Mouse (Mus musculus) lung, postnatal 25 days (tissue): ENCODE results near the gene Tjp2.

Experiments
- DNase-seq: peaks from one replicate; pipeline ENCODE4 v3.0.0; 2022; ENCODE audit warnings: low spot score

Tjp2 gene

DNA sequence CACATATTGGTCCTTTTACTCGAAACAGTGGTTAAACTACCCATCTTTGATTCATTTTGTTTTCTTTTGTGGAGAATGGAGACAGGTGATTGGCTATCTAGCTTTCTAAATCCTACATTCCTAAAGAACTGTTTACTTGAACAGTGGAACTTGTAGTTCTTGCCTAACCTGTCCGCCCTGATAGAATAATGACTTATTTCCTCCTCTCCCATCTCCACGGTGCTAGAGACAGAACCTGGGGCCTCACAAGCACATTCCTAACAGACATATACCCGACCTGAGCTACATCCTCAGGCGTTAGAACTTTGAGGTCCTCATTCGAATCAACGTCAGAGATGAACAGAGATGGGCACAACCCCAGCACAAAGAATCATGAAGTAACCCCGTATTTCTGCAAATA, 44.4 kb downstream of the Tjp2 start:
- DNase-seq = no peak

DNA sequence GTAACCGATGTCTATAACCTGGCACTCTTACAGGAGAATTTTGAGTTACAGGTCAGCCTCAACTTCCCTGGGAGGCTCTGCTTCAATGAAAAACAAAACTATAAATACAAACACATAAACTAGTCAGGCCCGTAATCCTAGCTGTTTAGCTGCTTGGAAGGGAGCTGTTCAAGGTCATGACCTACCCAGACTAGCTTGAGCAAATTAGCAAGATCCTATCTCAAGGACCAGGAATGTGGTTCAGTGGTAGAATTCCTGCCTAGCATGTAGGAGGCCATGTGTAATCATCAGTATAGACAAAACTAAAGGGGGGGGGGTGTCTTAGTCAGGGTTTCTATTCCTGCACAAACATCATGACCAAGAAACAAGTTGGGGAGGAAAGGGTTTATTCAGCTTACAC, 46.7 kb downstream of the Tjp2 start:
- no peak for DNase-seq

DNA sequence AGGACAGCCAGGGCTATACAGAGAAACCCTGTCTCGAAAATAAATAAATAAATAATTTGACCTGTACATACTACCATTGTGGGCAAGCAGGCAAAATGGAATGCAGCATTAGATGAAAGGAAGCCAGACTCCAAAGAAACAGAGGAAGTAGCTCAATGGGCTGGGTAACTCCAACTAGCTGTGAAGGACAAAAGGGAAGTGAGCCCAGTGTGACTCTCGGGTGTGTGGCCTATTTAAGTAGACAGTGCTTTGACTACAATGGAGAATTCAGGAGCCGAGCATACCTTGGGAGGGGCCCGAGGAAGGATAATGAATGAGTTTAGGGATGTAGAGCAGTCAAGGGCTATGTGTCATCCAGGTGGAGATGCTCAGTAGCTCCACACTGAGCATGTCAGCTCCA, 48.1 kb downstream of the Tjp2 start:
- DNase-seq = no peak

DNA sequence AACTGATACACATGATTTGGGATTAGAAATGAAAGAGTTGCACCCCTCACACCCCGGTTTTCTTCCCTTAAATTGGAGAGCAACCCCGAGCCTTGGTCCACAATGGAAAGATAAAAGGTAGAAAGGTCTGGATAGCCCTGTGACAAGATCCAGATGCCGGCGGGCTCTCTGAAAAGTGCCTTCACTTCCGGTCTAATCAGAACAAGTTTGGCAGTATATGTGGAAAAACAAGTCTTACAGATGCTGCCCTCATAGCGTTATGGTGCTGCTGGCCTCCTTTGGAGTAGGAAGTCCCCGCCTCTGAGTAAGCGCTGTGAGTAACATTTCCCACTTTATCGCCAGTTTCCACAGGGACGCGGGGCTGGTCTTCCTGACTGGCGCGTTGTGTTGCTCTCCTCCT, 49.9 kb downstream of the Tjp2 start:
- peak; percentile 52 for DNase-seq

DNA sequence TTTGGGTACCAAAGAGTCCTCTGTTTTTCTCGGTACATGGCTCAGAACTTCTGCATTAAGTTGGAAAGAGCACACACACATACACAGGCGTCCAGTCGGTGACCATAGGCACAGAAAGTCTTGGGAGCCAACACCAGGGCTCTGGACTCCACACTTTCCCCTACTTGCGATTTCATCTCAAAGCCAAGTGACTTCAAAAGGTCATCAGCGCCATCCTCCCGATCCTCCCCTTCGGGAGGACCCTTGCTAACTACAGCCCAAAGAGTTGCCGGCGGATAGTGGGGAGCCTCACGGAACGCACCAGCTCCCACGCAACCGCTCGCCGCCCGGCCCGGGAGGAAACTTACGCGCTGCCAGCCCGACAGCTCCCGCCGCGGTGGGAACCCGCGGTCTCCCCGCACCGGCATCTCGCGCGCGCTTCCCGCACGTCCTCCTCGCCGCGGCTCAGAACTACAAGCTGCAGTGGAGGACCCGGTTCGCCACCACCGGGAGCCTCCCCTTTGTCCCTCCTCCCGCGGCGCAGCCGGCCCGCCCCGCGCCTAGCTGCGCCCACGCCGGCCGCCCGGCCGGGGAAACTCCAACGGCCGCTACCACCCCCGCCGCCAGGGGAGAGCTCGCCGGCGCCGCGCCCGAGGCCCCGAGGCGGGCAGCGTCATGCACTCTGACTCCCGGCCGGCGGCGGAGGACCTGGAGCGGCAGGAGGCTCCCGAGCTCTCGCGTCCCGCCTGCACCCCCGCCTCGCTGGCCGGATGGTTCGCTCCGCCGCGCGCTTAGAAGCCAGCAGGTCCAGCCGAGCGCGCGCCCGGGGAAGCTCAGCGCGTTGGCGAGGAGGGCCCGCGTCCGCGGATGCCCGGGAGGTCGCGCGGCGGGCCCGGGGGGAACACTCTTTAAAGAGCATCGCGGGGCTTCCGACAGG, 51.0 kb downstream of the Tjp2 start:
- DNase-seq = peak; percentile 95

DNA sequence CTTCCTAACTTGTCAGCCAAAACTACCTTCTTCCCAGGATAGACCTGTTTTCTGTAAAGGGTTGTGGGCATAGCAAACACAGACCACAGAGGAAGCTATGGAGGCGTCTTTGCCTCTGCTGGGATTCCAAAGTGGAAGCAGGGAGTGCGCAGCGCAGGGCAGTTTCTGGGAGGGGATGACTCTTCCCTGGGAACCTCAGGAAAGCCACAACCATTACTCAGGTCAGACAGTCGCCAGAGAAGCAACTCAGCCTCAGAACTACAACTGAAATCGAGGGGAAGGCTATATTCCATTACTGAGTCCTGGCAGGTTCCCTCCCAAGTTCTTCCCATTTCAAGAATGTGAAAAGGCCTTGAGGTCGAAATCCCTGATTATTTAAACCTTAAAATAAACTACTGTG, 51.8 kb downstream of the Tjp2 start:
- no peak for DNase-seq

DNA sequence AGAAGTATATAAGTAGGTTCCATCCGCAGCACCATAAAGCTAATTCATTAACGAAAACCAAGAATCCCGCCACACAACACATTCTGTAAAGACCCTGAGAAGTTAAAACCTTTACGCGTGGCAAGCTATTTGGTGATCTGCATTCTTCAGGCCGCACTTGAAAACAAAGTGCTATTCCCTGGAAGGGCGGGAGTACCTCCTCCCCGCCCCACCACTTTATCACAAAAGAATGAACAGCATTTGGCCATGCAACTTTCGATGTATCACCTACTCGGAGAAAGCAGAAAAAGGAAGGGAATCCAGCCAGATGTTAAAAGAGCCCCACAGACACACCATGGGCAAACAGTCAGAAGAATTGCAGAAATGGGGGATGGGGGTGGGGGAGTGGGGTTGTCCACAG, 56.3 kb downstream of the Tjp2 start:
- DNase-seq = no peak

DNA sequence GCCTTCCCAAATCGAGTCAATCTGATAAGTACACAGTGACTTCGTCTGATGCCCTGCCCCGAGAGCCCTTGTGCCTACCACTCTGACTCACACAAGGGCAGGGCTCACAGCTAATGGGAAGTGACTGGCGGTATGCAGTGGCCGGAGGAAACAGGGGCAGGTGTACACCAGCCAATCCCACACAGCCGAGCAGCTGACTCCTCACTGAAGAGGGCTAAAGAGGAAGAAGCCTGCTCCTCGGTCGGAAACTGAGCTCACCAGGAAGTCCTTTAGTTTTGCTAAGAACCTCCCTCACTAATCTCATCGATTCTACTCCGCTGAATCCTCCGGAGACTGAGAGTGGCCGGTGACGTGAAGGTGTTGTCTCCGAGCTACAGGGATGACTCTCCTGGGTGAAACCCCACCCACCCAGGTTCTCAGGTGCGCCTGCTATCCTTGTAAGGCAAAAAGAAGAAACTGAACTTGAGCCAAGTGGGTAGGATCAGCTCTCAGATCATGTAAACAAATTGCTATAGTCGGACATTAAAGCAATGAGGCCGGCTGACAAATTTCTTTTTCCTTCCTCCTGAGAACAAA, 58.2 kb downstream of the Tjp2 start:
- DNase-seq = peak; percentile 92

DNA sequence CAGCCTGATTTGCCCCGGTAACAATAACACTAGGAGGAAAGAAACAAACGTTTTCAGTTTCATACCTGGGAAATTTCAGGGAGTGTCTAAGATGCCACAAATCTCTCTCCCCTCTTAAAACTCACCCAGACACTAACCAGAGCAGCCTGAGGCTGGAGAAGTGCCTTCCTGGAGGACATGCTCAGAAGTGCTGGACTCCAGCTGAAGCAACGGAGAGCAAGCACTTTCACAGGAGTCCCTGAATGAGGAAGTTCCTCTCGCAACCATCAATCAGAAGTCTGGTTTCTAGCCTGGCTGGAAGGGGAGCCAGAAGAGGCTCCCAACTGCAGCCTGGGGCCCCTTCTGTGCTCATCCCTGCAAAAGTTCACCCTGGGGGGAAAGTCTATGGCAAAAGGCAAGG, 60.9 kb downstream of the Tjp2 start:
- DNase-seq = no peak

DNA sequence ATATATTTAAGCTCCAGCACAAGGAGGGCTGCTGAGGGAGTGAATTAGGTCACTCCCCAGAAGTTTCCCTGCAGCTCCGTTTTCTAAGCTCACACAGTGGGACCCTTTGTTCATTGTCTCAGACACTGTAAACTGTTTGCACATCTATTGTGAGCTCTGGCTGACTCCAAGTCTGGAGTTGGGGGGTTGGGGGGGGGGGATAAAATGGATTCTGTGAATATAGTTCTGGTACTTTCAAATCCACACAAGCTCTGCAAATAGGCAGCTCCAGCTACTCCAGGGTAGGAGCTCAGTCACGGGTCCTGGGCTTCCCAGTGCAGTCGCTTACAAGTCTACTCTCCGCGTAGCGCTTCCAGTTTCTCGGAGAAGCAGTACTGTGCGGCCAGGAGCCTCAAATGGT, 64.4 kb downstream of the Tjp2 start:
- no peak for DNase-seq

DNA sequence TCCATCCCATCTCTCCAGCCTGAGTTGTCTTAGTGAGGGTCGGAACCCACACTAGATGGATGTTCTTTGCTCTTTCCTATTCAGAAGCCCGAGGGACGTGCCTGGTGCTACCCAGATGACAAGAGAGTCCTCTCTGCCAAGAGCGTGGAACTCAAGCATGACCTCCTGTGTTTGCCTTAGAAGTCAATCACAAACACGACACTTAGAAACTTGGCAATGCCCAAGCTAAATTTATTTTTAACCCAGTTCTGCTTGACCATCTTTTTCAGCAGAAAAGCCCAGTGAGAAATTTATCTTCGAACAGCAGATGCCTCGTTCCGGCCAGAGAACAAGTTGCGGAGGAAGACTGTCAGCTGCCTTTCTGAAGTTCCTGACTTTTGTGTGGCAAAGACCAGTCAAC, 65.1 kb downstream of the Tjp2 start:
- DNase-seq = peak; percentile 66

DNA sequence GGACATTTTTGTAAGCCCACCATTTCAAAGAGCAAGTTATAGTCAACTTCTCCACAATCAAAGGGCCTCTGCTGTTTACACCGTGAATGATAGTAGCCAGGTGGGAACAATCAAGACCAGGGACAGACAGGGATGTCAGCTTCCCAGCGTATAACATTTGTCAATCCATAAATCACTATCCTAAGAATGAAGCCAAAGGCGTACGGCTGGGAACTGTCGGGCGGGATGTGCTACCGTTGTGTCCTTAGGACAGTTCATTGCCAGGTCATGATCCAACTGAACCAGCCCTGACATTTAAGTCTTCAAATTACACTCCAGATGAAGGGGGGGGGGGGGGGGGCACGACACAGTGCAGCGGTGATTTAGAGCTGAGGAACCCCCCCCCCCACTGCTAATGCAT, 65.5 kb downstream of the Tjp2 start:
- no peak for DNase-seq

DNA sequence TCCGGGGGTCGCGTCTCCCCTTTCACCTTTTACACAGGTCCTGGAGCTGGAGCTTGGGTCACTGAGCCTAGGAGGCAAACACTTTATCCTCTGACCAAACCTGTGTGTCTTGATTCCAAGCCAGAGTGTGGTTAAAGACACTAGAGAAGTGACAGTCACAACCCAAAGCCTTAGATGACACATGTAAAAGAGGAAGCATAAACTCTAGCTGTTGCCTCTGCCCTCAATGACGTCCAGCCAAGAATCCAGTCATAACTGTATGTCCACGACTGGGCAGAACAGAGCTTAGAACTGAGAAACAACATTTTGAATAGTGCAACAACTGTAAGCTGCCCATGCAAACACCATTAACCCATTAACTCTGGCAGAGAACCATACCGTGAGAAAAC, 68.8 kb downstream of the Tjp2 start:
- no peak for DNase-seq

DNA sequence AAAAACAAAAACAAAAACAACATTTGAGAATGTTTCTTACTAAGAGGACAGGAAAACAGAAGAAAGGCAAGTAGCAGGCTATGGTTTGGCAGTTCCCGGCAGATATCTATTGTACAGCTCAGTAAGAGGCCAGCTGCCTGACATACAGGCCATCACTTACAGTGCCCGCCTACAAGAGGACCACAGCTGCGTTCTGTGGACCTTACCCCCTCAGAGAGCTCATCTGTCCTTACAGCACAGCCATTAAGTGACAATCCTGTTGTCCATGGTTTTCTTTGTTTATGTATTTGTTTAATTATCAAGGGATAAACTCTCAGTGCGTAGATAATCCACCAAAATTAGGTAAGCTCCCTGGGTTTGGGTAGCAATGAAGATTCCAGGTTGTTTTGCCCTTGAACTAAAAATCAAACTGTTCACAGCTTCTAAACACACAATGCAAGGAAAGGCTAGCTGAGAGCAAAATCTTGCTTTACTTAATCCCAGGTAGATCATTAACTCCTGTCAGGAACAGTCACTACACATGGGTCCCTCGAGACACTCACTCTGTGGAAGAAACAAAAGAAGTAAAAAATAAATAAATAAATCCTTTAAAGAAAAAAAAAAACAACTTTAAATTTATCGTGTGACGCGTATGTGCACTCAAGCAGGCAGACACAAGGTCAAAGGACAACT, 69.3 kb downstream of the Tjp2 start:
- no peak for DNase-seq

DNA sequence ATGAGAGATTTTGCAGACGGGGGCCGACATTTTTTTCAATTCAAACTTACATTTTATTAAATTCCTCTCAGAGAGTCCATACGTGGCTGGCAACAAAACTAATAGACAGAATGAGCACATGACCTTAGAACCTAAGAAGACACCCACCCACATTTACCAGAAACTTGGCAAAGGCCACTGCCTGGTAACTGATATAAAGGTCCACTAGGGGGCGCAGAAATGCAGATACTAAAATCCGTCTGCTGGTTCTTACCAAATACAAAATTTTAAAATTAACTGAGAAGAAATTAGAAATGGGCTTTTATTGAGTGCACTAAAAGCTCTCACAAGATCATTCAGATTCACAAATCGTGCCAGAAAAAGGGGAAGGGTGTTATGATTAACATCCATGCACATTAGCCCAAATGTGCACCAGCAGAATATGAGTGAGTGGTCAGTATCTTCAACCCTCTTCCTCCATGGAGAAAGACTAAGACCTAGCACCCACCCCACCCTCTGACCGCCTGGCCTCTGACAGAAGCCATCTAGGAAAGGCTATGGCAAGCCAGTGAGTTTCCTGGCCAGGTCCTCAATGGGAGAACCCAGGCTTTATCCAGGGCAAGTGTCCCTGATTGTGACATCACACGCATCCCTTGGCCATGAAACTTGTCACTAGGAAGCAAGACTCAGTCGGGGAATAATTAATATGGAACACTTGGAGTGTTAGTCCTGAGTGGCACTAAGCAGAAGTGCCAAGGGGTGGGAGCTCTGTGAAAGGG, 71.4 kb downstream of the Tjp2 start:
- DNase-seq = no peak

DNA sequence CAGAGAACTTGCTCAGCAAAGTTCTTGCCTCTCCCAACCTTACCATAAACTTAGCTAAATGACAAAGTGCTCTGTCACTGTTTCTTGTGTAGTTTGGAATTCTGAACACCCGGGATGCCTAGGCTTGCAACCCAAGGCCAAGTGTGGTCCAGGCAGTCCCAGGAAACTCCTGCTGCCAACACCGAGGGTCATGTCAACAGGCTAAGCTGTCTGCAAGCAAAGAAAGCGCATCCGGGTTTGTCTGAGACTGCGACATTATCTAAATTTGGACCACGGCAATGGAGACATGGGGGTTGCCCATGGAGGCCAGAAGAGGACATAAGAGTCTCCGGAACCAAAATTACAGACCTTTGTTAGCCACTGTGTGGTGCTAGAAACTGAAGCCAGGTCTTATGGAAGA, 80.8 kb downstream of the Tjp2 start:
- DNase-seq = no peak

DNA sequence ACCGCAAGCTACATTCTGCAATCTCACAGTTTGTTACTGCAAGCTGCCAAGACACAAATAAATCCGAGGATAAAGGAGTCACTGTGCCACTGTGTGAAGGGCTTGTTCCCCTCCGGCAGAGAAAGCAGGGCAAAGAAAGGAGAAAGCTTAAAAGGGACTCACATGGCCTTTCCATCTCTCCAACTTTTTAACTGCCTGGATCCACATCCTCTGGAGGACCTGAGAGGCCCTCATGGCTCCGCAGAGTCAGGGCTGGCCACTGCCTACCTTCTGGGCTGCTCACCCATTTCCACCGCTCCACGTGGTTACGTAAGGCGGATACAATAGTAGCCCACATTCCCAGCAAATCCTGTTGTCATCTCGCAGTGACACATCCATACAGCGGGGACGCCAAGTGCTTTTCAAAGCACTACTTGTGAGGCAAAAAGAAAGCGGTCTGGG, 82.2 kb downstream of the Tjp2 start:
- no peak for DNase-seq

DNA sequence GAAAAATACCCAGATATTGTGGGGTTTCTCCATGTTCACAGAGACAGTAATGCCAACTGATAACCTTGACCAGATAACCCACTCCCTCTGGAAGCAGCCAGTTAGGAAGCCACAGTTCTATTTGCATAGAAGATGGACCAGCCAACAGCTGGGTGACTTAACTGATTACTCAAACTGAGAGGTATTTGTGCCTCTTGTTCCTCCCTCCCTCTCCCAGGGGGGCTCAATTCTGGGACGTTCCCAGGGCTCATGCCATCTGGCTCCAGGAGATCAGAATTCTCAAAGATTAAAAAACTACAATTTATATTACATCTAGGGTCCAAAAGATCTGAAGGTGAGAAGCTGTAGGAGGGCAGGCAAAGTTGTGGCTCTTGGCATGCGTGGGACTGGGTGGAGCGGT, 84.5 kb downstream of the Tjp2 start:
- no peak for DNase-seq

DNA sequence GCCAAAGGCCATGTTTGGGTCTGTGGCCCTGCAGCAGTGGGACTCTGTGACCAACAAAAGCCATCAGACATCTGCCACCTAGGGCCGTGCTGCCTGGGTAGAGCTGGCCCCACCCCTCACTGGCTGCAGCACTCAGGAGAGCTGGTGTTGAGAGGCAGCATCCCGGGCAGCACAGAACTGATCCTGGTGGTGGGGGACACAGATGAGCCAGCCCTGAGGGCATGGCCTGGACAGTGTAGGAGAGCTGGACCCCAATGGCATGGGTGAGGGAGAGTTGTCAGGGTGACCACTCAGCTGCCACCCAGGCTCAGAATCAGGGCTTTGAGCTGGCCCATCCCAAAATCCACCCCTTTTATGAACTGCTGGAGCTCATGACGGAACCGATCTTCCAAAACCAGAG, 87.4 kb downstream of the Tjp2 start:
- no peak for DNase-seq

DNA sequence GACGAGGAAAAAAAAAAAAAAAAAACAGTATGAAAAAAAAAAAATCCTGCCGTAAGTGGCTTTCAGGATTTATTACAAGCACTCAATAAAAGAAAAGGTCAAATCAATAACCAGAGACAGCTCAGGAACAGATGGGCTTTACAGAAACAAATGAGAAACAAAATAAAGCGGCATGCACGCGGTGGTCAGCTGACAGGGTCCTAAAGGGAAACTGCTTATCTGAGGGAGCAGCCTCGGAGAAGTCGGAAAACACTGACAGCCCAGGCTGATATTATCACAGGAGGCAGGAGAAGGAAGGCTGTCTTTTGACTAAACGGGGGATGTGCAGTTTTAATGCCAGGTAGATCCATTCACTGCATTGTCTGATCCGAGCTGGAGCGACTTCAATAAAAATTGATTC, 89.8 kb downstream of the Tjp2 start:
- DNase-seq = peak; percentile 26

DNA sequence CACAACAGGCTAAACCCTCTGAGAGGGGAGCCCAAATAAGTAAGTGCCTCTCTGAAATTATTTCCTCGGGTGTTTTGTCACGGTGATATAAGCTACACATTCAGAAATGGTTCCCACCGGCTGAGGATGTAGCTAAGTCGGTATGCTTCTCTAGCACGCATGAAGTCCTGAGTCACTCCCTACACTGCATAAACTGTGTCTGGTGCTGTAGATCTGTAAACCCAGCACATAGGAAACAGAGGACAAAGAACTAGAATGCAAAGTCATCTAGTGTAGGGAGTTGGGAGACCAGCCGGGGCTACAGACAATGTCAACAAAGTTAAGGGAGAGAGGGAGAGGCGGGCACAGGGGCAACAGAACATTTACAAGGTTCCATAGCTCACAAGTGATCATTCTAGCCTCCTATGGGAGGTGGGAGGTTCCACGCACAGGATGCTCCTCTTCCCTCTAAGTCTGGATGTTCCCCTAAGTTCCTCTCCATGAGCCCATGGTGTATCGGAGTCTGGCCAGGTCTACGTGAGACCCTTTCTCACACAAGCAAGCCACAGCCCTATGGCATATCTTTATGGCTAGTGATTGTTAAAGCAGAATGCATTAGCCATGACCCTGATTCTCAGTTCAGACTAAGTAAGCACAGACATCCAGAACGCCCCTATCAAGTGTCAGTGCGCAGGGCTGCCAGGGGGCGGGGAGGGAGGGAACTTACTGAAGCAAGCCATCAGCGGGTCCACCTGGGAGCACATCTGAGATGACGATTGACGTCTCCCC, 90.5 kb downstream of the Tjp2 start:
- no peak for DNase-seq
